Mouse (Mus musculus) liver (tissue): ENCODE data around the gene Bmper.

Source experiments
- DNase-seq: peaks from one replicate; pipeline ENCODE4 v3.0.0-alpha.2; 2020; ENCODE audit warnings: mixed read lengths

Gene Bmper

DNA sequence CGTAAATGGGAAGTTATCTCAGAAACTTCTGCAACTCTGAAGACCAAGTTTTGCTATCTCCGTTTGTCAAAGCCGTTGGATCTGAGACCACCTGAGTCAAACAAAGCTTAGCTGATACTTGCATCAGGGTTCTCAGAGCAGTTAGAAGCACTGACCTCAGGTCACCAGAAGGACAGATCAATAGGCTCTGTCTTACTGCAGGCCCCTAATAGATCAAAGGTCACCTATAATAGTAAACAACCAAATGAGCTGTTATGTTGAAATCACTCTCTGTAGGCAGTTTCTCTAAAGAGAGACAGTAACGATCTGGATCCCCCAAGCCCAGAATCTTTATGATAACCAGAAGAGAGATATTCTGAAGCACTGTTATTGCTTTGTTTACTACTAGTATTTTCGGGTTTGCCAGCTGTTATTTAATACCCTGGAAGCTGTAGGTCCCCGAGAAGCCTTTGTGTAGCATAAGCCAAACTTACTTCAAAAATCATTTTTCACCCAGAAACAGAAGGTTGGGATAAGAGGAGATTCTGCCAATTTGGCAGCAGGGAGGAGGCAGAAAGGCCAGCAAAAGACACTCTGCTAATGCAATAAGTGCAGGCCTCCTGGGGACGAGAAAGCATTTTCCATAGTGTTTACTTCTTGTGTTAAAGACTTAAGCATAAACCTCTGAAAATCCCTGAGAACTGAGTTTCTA lies 224.5 kb downstream of the Bmper start:
- no peak for DNase-seq

DNA sequence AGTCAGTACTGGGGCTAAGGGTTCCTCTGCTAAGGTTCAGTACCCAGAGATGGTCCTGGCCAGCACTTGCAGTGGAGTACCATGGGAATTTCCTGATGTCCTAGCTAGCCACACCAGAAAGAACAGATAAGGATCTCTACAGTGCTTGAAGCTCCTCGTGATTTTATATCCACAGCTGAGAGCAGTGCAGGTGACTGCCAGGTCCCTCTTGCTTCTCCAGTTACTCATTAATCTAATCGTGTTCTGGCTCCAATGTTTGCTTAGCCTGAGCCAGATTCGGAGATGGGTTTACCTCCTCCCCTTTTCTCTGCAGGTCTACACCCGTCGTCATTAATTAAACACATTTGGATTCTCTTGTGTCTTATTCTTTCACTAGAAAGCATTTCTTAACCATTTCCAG lies 230.4 kb downstream of the Bmper start:
- no peak for DNase-seq

- no peak for DNase-seq
Observed at GRCm38 (mm10) chr9:23457186-23457585, 234.3 kb downstream of the Bmper start.

- DNase-seq: peak; percentile 5
Observed at GRCm38 (mm10) chr9:23460721-23461120, 237.8 kb downstream of the Bmper start.

- no peak for DNase-seq
Observed at GRCm38 (mm10) chr9:23462949-23463608, 240.2 kb downstream of the Bmper start.

DNA sequence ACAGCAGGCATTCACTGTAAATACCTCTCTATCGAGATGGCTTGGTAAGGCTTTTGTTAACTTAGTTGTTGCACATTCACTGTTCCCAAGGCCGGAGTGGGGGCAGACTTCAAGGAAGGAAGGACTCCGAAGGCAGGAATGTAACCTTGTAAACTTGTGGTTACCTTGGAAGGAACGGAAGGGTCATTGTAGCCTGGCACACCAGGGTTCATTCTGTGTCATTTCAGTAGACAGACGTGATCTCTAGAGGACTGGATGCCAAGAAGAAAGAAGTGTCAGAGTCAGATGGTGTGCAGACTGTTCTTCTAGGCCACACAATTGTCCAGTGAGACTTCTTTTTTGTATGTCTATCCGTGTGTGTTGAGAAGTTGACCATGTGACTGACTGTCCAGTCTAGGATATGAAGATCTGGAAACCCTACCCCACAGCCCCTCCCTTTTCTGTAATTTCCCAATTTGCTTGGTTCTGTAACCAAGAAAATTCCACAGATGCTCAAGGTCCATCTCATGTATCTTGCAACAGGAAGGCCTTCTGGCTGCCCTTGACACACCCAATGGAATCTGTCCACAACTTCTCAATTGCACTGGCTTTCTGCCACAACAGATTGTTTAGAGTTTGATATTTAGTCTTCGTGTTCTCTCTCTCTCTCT lies 242.2 kb downstream of the Bmper start:
- no peak for DNase-seq

DNA sequence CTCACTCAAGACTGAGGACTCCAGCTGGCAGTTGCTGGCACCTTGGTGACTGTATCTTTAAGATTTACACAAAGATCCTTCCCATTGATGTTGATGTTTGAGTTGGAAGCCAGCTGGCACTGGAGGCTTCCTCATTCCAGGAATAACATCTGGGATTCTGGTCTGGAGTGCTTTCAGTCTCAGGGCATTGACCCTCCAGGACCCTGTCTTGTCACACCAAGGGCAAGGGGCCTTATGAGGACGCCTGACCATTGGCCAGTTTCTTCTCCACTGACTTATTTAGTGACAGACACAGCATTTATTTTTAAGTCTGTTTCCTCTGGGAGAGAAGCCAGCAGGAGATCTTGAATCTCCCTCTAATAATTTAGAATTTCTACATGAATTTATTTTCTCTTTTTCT lies 247.0 kb downstream of the Bmper start:
- DNase-seq: no peak

GRCm38 (mm10) chr9:23485851-23486250 lies 263.0 kb downstream of the Bmper start:
- no peak for DNase-seq

DNA sequence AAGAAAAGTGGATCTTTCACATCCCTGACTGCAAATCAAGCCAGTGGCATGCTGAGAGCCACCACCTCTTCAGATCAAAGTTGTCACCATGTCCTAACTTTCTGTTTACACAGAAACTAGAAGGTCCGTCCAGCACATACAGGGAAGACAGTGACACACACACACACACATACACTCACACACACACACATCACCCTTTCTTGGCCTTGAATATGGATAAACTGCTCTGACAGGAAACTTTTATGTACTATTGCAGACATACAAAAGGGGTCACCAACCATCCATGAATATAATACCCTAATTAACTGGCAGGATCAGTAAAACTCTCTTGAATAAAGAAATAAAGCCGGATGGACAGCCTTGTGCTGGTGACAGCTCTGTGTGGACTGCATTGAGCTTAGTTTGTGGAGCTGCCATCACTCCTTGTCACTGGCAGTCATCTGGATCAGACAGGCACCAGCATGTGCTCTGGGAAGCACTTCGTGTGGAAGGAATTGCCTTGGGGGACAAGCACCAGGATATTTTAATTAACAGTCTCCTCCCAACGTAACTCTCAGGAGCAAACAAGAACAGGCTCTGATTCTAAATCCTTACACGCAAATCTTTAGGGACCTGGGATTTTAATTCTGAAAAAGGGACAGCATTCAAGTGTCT lies 264.0 kb downstream of the Bmper start:
- DNase-seq: no peak

- no peak for DNase-seq
Observed at GRCm38 (mm10) chr9:23488265-23488664, 265.4 kb downstream of the Bmper start.

DNA sequence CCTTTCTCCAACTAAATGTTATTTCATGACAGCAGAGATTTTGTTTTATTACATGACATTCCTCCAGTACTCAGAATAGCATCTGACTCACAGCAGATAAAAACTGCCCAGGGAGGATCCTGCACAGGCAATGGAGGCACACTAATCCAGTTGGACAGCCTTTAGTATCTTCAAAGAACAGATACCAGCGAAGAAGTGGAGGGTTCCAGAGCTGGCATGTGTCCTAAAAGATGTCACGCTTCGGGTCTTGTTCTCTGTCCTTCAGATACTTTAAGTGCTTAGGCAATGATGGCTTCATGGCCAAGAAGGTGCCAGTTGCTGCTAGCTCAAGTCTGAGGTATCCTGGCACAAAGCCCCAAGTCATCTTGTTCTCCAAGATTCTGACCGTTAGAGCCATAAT lies 272.5 kb downstream of the Bmper start:
- no peak for DNase-seq

DNA sequence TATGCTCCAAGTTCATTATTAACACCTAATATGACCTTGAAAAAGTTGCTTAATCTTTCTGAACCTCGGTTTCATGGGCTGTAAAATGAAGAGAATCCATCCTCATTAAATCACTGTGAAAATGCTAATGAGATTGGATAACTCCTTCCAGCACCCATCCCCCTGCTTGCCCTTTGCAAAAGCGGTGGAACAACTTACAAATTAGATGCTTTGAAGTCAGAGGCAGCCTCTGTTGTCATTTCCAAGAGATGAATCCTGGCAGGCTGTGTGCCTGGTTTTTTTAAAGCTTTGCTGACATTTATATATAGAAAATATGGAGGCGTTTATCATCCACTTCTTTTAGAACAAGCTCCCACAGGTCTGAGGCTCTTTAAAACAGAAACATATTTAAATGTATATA lies 274.8 kb downstream of the Bmper start:
- DNase-seq: no peak

DNA sequence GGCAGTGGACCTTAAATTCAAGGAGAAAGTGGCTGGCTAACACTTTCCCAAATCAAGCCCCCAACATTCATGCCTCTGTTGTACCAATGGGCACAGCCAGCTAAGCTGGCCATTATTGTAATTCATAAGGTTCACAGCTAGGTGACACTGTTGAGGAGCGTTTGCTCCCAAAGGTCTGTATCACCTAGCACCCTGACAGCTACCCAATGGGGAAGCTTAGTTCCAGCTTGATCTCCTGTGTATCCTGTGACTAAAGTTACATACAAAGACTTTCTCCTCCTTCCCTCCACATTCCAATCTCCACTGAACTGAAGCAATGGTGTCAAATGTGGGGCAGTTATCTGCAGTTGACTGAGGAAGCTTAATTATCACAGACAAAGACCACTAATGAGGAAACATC lies 311.0 kb downstream of the Bmper start:
- DNase-seq: no peak
